Mouse (Mus musculus) common myeloid progenitor, adult 5-6 weeks (primary cell): ENCODE results near the gene Acot11. TPM values are rescaled to one million over a fixed set of nuclear protein-coding genes. Genes with fewer than 3 reads are reported as not detected.
"Not testable (repeated sequence)": the region's sequence is repeated elsewhere in the genome, so short reads cannot be mapped to it uniquely, and the experiment has no call there.

Source experiments
- ATAC-seq: replicated peaks from 2 replicates; pipeline ENCODE4 v1.8.0; 2016; ENCODE audit warnings: low read depth, mild to moderate bottlenecking, moderate TSS enrichment, inconsistent platforms; ENCODE audit not compliant: poor library complexity, severe bottlenecking
- total RNA-seq: library from RNA; stranded (forward); fragments of 200-1000, 187-1606 nt; gene quantifications from 2 replicates; pipeline ENCODE4 v1.2.3, GENCODE M21; 2017

The Acot11 gene
- total RNA-seq, 1 experiment from 2014 or later: 3.4 TPM

GRCm38 (mm10) chr4:106815396-106816324 is 10.9 kb upstream of the Acot11 start:
- no peak for ATAC-seq

- ATAC-seq: no peak
Observed at GRCm38 (mm10) chr4:106811162-106811561, 6.4 kb upstream of the Acot11 start.

- ATAC-seq: peak; percentile 48; the same call in 1 of the 2 replicates
Observed at GRCm38 (mm10) chr4:106810039-106810438, 5.2 kb upstream of the Acot11 start.

- ATAC-seq: no peak
Observed at GRCm38 (mm10) chr4:106807287-106807686, 2.5 kb upstream of the Acot11 start.

DNA sequence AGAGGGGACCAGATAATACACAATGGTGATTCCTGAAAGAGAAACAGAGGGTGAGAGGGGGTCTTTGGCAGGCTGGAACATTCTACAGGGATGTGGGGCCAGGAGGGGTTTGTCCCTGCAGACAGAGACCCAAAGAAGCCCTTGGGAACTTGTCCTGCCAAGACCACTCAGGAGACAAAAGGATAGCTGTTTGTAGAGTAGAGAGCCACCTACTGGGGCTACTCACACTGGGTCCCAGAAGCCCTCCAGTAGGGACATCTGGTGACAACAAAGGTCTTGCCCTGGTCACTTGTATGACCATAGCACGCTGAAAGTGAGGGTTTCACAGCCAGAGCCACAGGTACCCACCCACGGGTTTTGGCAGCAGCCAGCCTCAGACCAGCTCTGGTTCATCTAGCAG is 1.1 kb upstream of the Acot11 start:
- ATAC-seq: no peak

GRCm38 (mm10) chr4:106804201-106804909 is 443 bp downstream of the Acot11 start:
- ATAC-seq: peak; percentile 86

DNA sequence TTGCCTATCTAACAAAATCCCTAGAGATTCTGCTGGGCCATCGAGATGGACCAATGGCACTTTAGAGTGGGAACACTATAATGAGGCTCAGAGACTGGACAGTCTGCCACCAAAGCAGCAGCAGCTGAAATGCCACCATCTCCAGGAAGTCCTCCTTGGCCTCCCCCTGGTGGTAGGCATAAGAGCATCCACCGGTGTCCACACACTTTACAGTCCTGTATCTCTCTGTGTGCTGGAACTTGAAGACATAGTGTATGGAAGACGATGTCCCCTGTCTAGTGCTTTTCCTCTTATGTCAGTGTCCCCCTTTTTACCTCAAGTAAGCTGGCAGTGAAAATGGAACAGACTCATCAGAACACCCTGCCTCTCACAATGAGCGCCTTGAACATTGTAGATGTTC is 1.0 kb downstream of the Acot11 start:
- ATAC-seq: peak; percentile 36; the same call in 1 of the 2 replicates

DNA sequence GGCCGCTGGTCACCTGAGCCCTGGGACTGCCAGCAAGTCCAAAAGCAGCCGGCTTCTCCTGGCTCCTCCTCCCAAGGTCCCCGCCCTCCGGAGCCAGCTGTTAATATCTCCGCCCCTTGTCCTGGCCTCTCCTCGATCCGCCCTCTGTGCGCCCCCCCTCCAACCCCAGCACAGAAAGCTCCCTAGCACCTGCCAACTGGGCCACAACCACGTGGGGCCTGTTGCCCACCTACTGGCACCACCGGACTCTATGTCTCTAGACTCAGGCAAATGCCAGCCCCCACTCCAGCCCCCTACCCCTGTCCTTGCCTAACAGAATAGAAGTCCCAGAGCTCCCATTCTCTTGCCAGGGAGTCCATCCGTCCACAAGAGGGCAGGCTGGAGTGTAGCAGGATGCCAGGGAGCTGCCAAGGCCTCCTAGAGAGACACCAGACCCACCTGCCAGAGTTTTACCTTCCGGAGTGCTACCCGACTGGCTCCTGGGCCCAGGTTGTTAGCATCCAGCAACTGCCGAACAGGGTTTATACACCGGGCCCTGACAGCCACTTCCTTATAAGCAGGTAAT is 4.9 kb downstream of the Acot11 start:
- peak; percentile 45 for ATAC-seq

GRCm38 (mm10) chr4:106798908-106799546 is 5.8 kb downstream of the Acot11 start:
- ATAC-seq: no peak

- no peak for ATAC-seq
Observed at GRCm38 (mm10) chr4:106795289-106795688, 9.5 kb downstream of the Acot11 start.

GRCm38 (mm10) chr4:106794247-106794646 is 10.6 kb downstream of the Acot11 start:
- peak; percentile 85 for ATAC-seq

DNA sequence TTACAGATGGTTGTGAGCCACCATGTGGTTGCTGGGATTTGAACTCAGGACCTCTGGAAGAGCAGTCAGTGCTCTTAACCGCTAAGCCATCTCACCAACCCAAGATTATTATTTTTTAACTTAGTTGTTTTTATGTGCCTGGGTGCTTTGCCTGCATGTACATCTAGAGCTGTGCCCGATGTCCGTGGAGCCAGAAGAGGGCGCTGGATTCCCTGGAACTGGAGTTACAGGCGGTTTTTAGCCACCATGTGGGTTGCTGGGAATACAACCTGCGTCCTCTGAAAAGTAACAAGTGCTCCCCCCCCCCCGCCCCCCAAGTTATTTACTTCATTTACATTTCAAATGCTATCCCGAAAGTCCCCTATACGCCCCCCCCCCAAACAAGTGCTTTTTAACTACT is 11.0 kb downstream of the Acot11 start:
- ATAC-seq: not testable (repeated sequence)

- no peak for ATAC-seq
Observed at GRCm38 (mm10) chr4:106792276-106792675, 12.5 kb downstream of the Acot11 start.

DNA sequence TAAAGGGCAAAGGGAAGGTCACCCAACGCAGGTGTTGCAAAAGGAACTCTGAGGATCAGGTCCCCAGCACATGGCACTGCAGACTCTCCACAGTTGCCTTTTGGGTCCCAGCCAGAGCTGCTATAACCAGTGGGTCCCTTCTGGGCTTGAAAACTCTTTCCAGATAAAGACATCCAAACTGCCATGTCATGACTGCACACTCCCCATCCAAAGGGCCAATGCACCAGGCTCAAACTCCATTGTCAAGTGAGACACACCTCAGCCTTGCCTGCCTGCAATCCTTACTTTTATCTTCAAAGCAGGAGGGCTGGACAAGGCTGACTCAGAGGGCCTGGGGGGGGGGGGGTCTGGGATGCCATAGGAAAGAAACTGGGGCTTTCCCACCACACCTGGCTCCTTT is 13.9 kb downstream of the Acot11 start:
- no peak for ATAC-seq

GRCm38 (mm10) chr4:106790218-106790617 is 14.6 kb downstream of the Acot11 start:
- ATAC-seq: not testable (repeated sequence)

GRCm38 (mm10) chr4:106789705-106790104 is 15.1 kb downstream of the Acot11 start:
- ATAC-seq: no peak

GRCm38 (mm10) chr4:106788627-106789026 is 16.2 kb downstream of the Acot11 start:
- no peak for ATAC-seq

DNA sequence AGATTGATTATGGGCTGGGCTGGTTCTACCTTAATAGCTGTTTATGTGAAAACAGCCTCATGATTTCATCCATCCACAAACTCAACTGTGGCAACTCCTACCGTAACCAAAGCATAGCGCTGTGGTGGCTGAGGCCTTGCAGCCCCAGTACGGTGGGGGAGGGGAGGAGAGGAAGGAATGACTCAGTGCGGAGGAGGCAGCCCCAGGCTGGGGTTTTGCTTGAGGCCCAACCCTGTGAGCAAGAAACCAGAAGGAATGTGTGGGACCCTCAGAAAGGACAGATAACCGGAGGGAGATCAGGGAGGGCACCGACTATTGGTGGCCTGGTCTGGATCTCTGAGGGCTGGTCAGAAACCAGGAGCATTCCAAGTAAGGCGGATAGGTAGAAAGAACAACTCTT is 17.0 kb downstream of the Acot11 start:
- ATAC-seq: peak; percentile 81

DNA sequence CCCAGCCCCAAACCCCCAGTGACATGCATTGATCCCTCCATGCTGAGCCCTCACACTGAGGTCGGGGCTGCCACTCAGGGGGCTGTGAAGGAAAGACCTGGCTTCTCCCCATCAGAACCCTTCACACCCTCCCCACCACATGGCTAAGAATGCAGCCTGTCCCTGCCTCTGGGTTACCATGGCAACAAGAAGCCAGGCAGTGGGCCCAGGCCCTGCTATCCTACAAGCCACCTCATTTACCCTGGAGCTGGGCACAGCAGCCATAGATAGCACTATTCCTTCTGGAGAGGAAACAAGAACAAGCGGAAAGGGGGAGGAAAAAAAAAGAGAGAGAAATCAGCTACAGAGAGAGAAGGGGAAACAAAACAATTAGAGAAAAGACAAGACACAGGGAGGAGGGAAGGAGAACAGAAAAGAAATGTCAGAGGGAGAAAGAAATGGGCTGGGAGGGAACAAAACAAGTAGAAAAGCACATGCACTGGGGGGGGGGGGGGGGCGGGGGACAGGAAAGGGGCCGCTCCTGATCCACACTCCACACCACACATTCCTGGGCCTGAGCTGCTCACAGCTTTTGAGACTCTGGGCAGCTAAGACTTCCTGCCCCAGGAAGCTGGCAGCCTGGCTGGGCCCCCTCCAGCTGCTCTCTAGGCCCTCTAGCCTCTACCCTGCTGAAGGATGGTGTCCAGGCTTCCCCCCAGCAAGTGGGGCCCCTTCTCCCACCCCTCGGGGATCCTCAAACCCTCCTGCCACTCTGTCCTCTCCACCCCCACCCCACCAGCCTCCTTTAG is 18.9 kb downstream of the Acot11 start:
- peak; percentile 59 for ATAC-seq

GRCm38 (mm10) chr4:106785345-106785744 is 19.5 kb downstream of the Acot11 start:
- no peak for ATAC-seq
